Mouse (Mus musculus) myocyte (in vitro differentiated cells): Measurements from ENCODE around the gene Mrps9. TPM values are rescaled to one million over a fixed set of nuclear protein-coding genes. Genes with fewer than 3 reads are reported as not detected.
A peak's percentile ranks its signal among the peaks of the same experiment; 100 is the strongest.

Experiments
- H3K27me3 ChIP-seq: one replicate; pipeline ENCODE4 v1.6.1; 2011; ENCODE audit not compliant: control insufficient read depth, insufficient read depth, insufficient read length
- H3K36me3 ChIP-seq: one replicate; pipeline ENCODE4 v1.6.1; 2011; ENCODE audit not compliant: control insufficient read depth, insufficient read depth
- H3K4me2 ChIP-seq: one replicate; pipeline ENCODE4 v1.6.1; 2011; ENCODE audit warnings: low read depth, control low read depth
- H3K4me3 ChIP-seq: one replicate; pipeline ENCODE4 v1.5.1; 2011; ENCODE audit warnings: mild to moderate bottlenecking, control low read depth, moderate library complexity
- H3K79me2 ChIP-seq: one replicate; pipeline ENCODE4 v1.6.1; 2011; ENCODE audit not compliant: control insufficient read depth, insufficient read depth
- H3ac ChIP-seq: one replicate; pipeline ENCODE4 v1.6.1; 2011; ENCODE audit not compliant: control insufficient read depth, insufficient read length
- CEBPB ChIP-seq: IDR thresholded peaks from 2 replicates; pipeline ENCODE4 v1.6.1; 2011; ENCODE audit warnings: mild to moderate bottlenecking, moderate library complexity; ENCODE audit not compliant: poor library complexity, insufficient read depth, severe bottlenecking
- E2F4 ChIP-seq: IDR thresholded peaks from one replicate; pipeline ENCODE4 v1.6.1; 2011; ENCODE audit warnings: mild to moderate bottlenecking, control low read depth, moderate library complexity; ENCODE audit not compliant: insufficient read depth
- MAX ChIP-seq: IDR thresholded peaks from one replicate; pipeline ENCODE4 v1.6.1; 2011; ENCODE audit warnings: low read depth, mild to moderate bottlenecking, control low read depth
- MYOD1 ChIP-seq, 3 experiments: IDR thresholded peaks; one replicate each; pipeline ENCODE4 v1.6.1; 2011; ENCODE audit warnings: control low read depth in 2 of 3, low read depth in 2 of 3, mild to moderate bottlenecking in 2 of 3, moderate library complexity in 1 of 3; ENCODE audit not compliant: insufficient read length in 2 of 3, control insufficient read depth in 1 of 3
- MYOG ChIP-seq, 3 experiments: IDR thresholded peaks; one replicate each; pipeline ENCODE4 v1.6.1; 2011; ENCODE audit warnings: control low read depth in 2 of 3, low read depth in 2 of 3, mild to moderate bottlenecking in 2 of 3; ENCODE audit not compliant: insufficient read length in 2 of 3, control insufficient read depth in 1 of 3, insufficient read depth in 1 of 3
- POLR2A ChIP-seq: IDR thresholded peaks from one replicate; pipeline ENCODE4 v1.6.1; 2011; ENCODE audit warnings: low read depth, mild to moderate bottlenecking, control low read depth, moderate library complexity; ENCODE audit not compliant: insufficient read length
- POLR2AphosphoS2 ChIP-seq: IDR thresholded peaks from one replicate; pipeline ENCODE4 v1.6.1; 2011; ENCODE audit warnings: low read depth, control low read depth; ENCODE audit not compliant: insufficient read length
- REST ChIP-seq: IDR thresholded peaks from one replicate; pipeline ENCODE4 v1.6.1; 2011; ENCODE audit warnings: mild to moderate bottlenecking, control low read depth, moderate library complexity; ENCODE audit not compliant: insufficient read depth, insufficient read length
- SRF ChIP-seq: IDR thresholded peaks from one replicate; pipeline ENCODE4 v1.6.1; 2011; ENCODE audit warnings: low read depth; ENCODE audit not compliant: control insufficient read depth, insufficient read length
- TCF12 ChIP-seq: IDR thresholded peaks from one replicate; pipeline ENCODE4 v1.6.1; 2011; ENCODE audit warnings: mild to moderate bottlenecking, control low read depth; ENCODE audit not compliant: poor library complexity, insufficient read depth, severe bottlenecking
- TCF3 ChIP-seq: IDR thresholded peaks from one replicate; pipeline ENCODE4 v1.6.1; 2011; ENCODE audit warnings: low read depth, control low read depth; ENCODE audit not compliant: insufficient read length
- USF1 ChIP-seq: IDR thresholded peaks from one replicate; pipeline ENCODE4 v1.6.1; 2011; ENCODE audit warnings: low read depth, mild to moderate bottlenecking, control low read depth, moderate library complexity
- polyA plus RNA-seq: library from polyadenylated mRNA; unstranded; fragments of >200 nt; fragmentation: generic; extraction: Trizol; gene quantifications from one replicate; pipeline ENCODE4 v1.2.1, GENCODE M21; 2012; ENCODE audit warnings: missing spikeins

Gene Mrps9
- polyA plus RNA-seq, 1 experiment: 40.8 TPM

DNA sequence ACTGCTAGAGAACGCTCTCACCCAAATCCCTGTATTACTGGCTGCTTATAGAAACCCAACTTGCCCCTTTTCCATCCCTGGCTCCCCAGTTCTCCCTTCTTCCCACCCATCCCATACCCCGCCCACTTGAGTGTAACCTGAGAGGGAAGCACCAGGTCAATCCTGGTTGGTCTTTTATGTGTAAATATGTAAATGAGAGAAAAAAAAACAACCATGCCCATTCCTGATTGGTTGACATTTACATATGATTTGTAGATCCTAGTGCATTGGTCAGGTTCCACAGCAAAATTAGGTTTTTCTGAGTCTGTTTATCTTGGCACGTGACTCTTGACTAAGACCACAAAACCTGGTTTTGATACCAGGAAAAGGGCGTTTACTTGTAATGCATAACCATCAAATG lies 66.9 kb downstream of the Mrps9 start:
- TF ChIP-seq TCF12 (no peak), SRF (no peak), CEBPB (no peak), E2F4 (no peak), MYOD1 (IDR thresholded peaks at IDR 0.05; ENCODE audit: control insufficient read depth in 1 of 3, insufficient read length in 2 of 3, low read depth in 2 of 3) (no peak), USF1 (peak; percentile 26), POLR2AphosphoS2 (no peak)
- Histone ChIP-seq H3K36me3 (no peaks in the 10 kb centered on the region), H3K27me3 (peaks cover 9% of the 10 kb centered on the region), H3K4me3 (no peak overlapping the region), H3K79me2 (no peaks in the 10 kb centered on the region), H3ac (no peak overlapping the region), H3K4me2 (no peak overlapping the region)

DNA sequence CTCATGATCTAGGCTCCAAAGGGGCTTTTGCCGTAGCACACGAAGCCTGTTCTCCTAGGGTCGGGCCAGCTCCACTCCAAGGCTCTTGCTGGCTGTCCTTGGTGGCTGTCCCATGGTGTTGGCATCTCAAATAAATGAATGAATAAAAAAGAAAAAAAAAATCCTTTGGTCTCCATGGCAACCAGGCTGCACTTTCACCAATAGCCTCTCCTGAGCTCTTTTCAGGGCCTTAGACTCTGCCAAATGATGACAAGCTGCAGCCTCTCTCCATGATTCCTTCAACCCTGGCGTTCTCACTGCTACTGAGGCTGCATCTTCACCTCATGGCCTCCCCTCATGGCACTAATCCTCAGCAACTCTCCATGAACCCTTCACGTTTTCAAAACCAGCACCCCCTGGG lies 72.9 kb downstream of the Mrps9 start:
- Histone ChIP-seq H3K27me3 (peaks cover 31% of the 10 kb centered on the region), H3K79me2 (no peaks in the 10 kb centered on the region), H3K4me3 (no peak overlapping the region), H3K4me2 (no peak overlapping the region), H3ac (no peak overlapping the region), H3K36me3 (no peaks in the 10 kb centered on the region)
- no peak for TF ChIP-seq MYOD1 (IDR thresholded peaks at IDR 0.05; ENCODE audit: control insufficient read depth in 1 of 3, insufficient read length in 2 of 3, low read depth in 2 of 3)

- Histone ChIP-seq H3K4me3 (no peak overlapping the region), H3K36me3 (no peaks in the 10 kb centered on the region), H3K79me2 (no peaks in the 10 kb centered on the region), H3ac (no peak overlapping the region), H3K27me3 (peaks cover 13% of the 10 kb centered on the region), H3K4me2 (no peak overlapping the region)
- TF ChIP-seq TCF12: no peak
- TF ChIP-seq CEBPB: no peak
- TF ChIP-seq TCF3: no peak
- no peak for TF ChIP-seq REST
- TF ChIP-seq POLR2AphosphoS2: no peak
- no peak for TF ChIP-seq POLR2A
- no peak for TF ChIP-seq USF1
- no peak for TF ChIP-seq MAX
- TF ChIP-seq MYOG (IDR thresholded peaks at IDR 0.05; ENCODE audit: control insufficient read depth in 1 of 3, insufficient read depth in 1 of 3, insufficient read length in 2 of 3, low read depth in 2 of 3): no peak
- no peak for TF ChIP-seq SRF
- TF ChIP-seq MYOD1 (IDR thresholded peaks at IDR 0.05; ENCODE audit: control insufficient read depth in 1 of 3, insufficient read length in 2 of 3, low read depth in 2 of 3): no peak
These were observed 82.6 kb downstream of the Mrps9 start for GRCm38 (mm10) chr1:42933613-42934012.

DNA sequence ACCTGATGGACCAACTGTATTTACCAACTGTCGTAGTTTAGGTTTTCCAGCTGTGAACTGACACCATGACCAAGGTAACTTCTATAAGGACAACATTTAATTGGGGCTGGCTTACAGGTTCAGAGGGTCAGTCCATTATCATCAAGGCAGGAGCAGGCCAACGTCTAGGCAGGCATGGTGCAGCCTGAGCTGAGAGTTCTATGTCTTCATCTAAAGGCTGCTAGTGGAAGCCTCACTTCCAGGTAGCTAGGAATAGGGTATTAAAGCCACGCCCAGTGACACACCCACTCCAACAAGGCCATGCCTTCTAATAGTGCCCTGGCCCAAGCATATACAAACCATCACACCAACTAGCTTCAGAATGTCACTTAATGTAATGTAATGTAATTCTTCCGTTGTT lies 97.5 kb downstream of the Mrps9 start:
- no peak overlapping the region for H3K4me2 ChIP-seq
- H3K4me3 ChIP-seq: no peak overlapping the region
- peaks cover 24% of the 10 kb centered on the region for H3K27me3 ChIP-seq
- H3ac ChIP-seq: no peak overlapping the region
- TF ChIP-seq SRF: no peak
- TF ChIP-seq TCF12: no peak
- TF ChIP-seq POLR2AphosphoS2: no peak
- no peak for TF ChIP-seq USF1
- TF ChIP-seq CEBPB: no peak
- TF ChIP-seq MYOD1 (IDR thresholded peaks at IDR 0.05; ENCODE audit: control insufficient read depth in 1 of 3, insufficient read length in 2 of 3, low read depth in 2 of 3): no peak
- no peak for TF ChIP-seq REST
- no peak for TF ChIP-seq POLR2A
- no peak for TF ChIP-seq MYOG (IDR thresholded peaks at IDR 0.05; ENCODE audit: control insufficient read depth in 1 of 3, insufficient read depth in 1 of 3, insufficient read length in 2 of 3, low read depth in 2 of 3)
- no peak for TF ChIP-seq TCF3
- no peak for TF ChIP-seq E2F4
- no peak for TF ChIP-seq MAX
- H3K36me3 ChIP-seq: no peaks in the 10 kb centered on the region
- no peaks in the 10 kb centered on the region for H3K79me2 ChIP-seq

GRCm38 (mm10) chr1:42952734-42953481 lies 101.9 kb downstream of the Mrps9 start, which contains the start of gene Gpr45:
Gene Gpr45 (plus strand): TSS chr1:42952872.
- H3K4me2 ChIP-seq: no peak within 1 kb of the TSS
- peaks cover 44% of the 10 kb centered on the region for H3K27me3 ChIP-seq
- H3K36me3 ChIP-seq: no peaks in the 10 kb centered on the region
- no peak within 1 kb of the TSS for H3K4me3 ChIP-seq
- no peak within 1 kb of the TSS for H3ac ChIP-seq
- H3K79me2 ChIP-seq: no peaks in the 10 kb centered on the region
- TF ChIP-seq REST (no peak), MAX (no peak), MYOG (IDR thresholded peaks at IDR 0.05; ENCODE audit: control insufficient read depth in 1 of 3, insufficient read depth in 1 of 3, insufficient read length in 2 of 3, low read depth in 2 of 3) (no peak), TCF12 (no peak), E2F4 (no peak), USF1 (no peak), POLR2AphosphoS2 (no peak), POLR2A (no peak)
